Mouse (Mus musculus) bone marrow macrophage, adult 2 months (primary cell): ENCODE data around the gene Serinc2.
A peak's percentile ranks its signal among the peaks of the same experiment; 100 is the strongest.

ENCODE experiments used
- CTCF ChIP-seq: IDR thresholded peaks from 2 replicates; pipeline ENCODE4 v1.5.1; 2012; ENCODE audit warnings: low read depth, mild to moderate bottlenecking, low read length, moderate library complexity
- POLR2A ChIP-seq: IDR thresholded peaks from 2 replicates; pipeline ENCODE4 v1.6.1; 2012; ENCODE audit warnings: mild to moderate bottlenecking, low read depth, low read length, borderline replicate concordance

DNA sequence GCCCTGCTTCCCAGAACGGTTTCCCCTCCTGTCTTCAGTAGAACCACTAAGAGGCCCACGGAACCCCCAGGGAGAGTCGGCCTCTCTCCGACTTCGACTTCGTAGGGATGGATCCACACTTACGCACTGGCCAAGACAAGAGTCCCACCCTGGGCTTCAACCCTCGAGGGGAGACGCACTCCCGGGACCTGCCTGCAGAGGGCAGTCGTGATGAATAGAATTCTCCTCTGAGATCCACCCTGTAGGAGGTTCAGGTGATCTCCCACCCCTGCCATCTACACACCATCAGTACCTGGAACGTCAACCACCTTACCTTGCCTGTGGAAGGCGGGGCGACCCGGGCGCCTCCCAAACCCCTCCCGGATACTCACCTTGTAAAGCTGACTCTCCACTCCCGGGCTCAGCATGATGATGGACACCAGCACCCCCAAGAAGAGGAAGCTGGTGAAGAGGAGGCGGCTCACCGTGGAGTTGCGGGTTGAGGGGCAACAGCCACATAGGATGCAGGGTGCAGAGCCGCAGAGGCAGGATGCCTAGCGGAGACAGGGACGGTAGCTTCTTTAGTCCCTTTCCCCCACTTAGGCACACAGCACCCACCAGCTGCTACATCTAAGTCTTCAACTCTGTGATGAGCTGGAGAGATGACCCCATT is 14.2 kb downstream of the Serinc2 start:
- TF ChIP-seq CTCF (peak; percentile 75; the same call in 1 of the 2 replicates), POLR2A (0 out of 2 replicates have a peak, but pooled peaks have one; percentile 2)
